ENCODE assay signal across 9 mouse cellular contexts in the genomic region with DNA sequence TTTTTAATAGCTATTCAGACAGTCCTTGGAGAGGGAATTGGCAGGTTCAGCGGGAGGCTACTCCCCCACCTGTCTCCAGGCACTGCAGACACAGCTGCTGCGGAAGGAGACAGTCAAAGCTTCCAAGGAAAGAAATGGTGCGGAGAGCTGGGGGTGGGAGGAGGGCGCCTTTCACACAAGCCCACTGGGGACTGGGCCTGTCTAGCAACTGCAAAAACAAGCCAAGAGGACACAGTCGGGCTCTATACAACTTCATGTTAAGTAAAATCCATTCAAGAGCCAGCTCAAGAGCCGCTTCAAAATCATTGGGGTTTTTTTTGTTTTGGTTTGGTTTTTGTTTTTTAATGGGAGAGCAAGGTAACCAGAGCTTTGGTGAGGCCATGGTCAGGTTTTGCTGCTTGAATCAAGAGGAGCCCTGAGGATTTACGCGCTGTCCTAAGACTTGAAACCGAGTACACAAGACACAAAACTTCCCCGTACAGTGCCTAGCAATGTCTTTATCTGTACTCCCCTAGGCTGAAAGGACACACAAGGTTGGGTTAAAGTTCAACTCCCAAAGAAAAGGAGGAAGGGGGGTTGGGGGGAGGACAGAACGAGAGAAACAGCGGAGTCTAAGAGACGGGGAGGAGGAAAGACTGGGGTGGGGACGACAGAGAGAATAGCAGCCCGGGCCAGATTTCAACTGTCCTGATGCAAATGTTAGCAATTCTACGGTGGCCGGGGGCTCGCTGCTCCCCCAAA.
DNase-seq lines count a peak whose midpoint lies in the region; ATAC-seq and TF ChIP-seq lines count a peak whose summit lies in the region.
"Had no signal": no experiment of that assay in that cellular context is flagged by ENCODE, and none has a peak within 500 bp of the region (broad histone marks: within the 10 kb centered on the region; RNA-seq: fewer than 3 reads in every experiment).

No protein-coding gene starts in this region.

- H3K4me3 ChIP-seq in embryonic facial prominence, embryonic 14.5 days (ENCODE audit: low read depth, low read length) = peak overlapping the region; percentile 36
- peak overlapping the region; percentile 28 for H3K4me3 ChIP-seq in liver, adult 2 months (ENCODE audit: insufficient read depth, low read depth, low read length)
- peak overlapping the region; percentile 41 for H3K4me3 ChIP-seq in midbrain, embryonic 16.5 days (ENCODE audit: low read depth, low read length)
- H3K4me3 ChIP-seq in testis, adult 2 months (ENCODE audit: control insufficient read depth, low read depth, low read length) = peak overlapping the region; percentile 52

- no peak for TF ChIP-seq CTCF in liver, adult 2 months (IDR thresholded peaks at IDR 0.05; ENCODE audit: low read depth, low read length)
- TF ChIP-seq CTCF in testis, adult 2 months (IDR thresholded peaks at IDR 0.05; ENCODE audit: control insufficient read depth, insufficient read depth, insufficient replicate concordance, low read depth, low read length) = no peak

- peak; percentile 34 for DNase-seq in urinary bladder, postnatal 14 days (ENCODE audit: low spot score)
- no peak for DNase-seq in urinary bladder, postnatal 25 days (ENCODE audit: low spot score)
- peak; percentile 91 for DNase-seq in embryonic facial prominence, embryonic 14.5 days (ENCODE audit: low spot score)
- peak; percentile 60 to 73 for DNase-seq in heart, adult 9 months (ENCODE audit: low spot score in 2 of 2)
- peak; percentile 56 for DNase-seq in kidney, adult 18-20 months
- peak; percentile 58 for DNase-seq in liver, adult 2 months (ENCODE audit: extremely low read depth, low read depth, low spot score)

- H3K27ac ChIP-seq in embryonic facial prominence, embryonic 14.5 days (replicated peaks; ENCODE audit: low read depth, low read length) = peak overlapping the region; percentile 86
- 0 out of 2 replicates have a peak overlapping the region, but pooled peaks have one; percentile 8 for H3K27ac ChIP-seq in liver, adult 2 months (replicated peaks; ENCODE audit: insufficient read depth, low read depth, low read length)
- H3K27ac ChIP-seq in midbrain, embryonic 16.5 days (ENCODE audit: low read length) = peak overlapping the region; percentile 80
- 0 out of 2 replicates have a peak overlapping the region, but pooled peaks have one; percentile 43 for H3K27ac ChIP-seq in testis, adult 2 months (ENCODE audit: control insufficient read depth, insufficient read depth, low read depth, low read length)

- H3K9me3 ChIP-seq in embryonic facial prominence, embryonic 14.5 days (ENCODE audit: control insufficient read depth, low read length) = no peaks in the 10 kb centered on the region
- peaks cover 3% of the 10 kb centered on the region; the same call in 1 of the 2 replicates for H3K9me3 ChIP-seq in midbrain, embryonic 16.5 days (replicated peaks; ENCODE audit: control insufficient read depth, low read length, poor library complexity, severe bottlenecking)

- no peak for TF ChIP-seq POLR2A in liver, adult 2 months (IDR thresholded peaks at IDR 0.05; ENCODE audit: extremely low read depth, insufficient read depth, low read length)
- TF ChIP-seq POLR2A in testis, adult 2 months (IDR thresholded peaks at IDR 0.05; ENCODE audit: control insufficient read depth, low read depth, low read length) = no peak

- peaks cover 20% of the 10 kb centered on the region for H3K4me1 ChIP-seq in embryonic facial prominence, embryonic 14.5 days (ENCODE audit: control insufficient read depth, insufficient read depth, low read length)
- 0 out of 2 replicates have a peak, but pooled peaks cover 2% of the 10 kb centered on the region for H3K4me1 ChIP-seq in liver, adult 2 months (ENCODE audit: control insufficient read depth, insufficient read depth, low read length)
- peaks cover 7% of the 10 kb centered on the region; the same call in 1 of the 2 replicates for H3K4me1 ChIP-seq in midbrain, embryonic 16.5 days (ENCODE audit: control insufficient read depth, insufficient read depth, low read length)
- H3K4me1 ChIP-seq in testis, adult 2 months (ENCODE audit: control insufficient read depth, insufficient read depth, low read length) = peaks cover 4% of the 10 kb centered on the region

- ATAC-seq in embryonic facial prominence, embryonic 14.5 days (ENCODE audit: low read depth) = peak; percentile 71
- peak; percentile 81 for ATAC-seq in midbrain, embryonic 16.5 days

- H3K36me3 ChIP-seq in embryonic facial prominence, embryonic 14.5 days (ENCODE audit: control insufficient read depth, insufficient read depth, low read length) = no peaks in the 10 kb centered on the region
- H3K36me3 ChIP-seq in liver, adult 2 months (ENCODE audit: control insufficient read depth, insufficient read depth, low read length) = no peaks in the 10 kb centered on the region
- H3K36me3 ChIP-seq in midbrain, embryonic 16.5 days (ENCODE audit: control insufficient read depth, insufficient read depth, low read length) = no peaks in the 10 kb centered on the region
- H3K36me3 ChIP-seq in testis, adult 2 months (ENCODE audit: control insufficient read depth, insufficient read depth, low read length) = no peaks in the 10 kb centered on the region
- H3K36me3 ChIP-seq: G1E had no signal

- H3K9ac ChIP-seq in embryonic facial prominence, embryonic 14.5 days (ENCODE audit: low read depth, low read length) = peak overlapping the region; percentile 62
- H3K9ac ChIP-seq in liver, adult 2 months (ENCODE audit: low read depth, low read length) = peak overlapping the region; percentile 46
- H3K9ac ChIP-seq in midbrain, embryonic 16.5 days (ENCODE audit: low read depth, low read length) = peak overlapping the region; percentile 59

- H3K79me2 ChIP-seq in liver, adult 2 months (ENCODE audit: control insufficient read depth, insufficient read depth, low read length) = no peaks in the 10 kb centered on the region

- WGBS in embryonic facial prominence, embryonic 14.5 days = 6% methylated on average over 18 of the region's 18 CpGs
- WGBS in liver, adult 2 months = 9% methylated on average over 18 of the region's 18 CpGs
- under 1% methylated on average over 18 of the region's 18 CpGs for WGBS in midbrain, embryonic 16.5 days

- peak overlapping the region; percentile 65 for H3K4me2 ChIP-seq in embryonic facial prominence, embryonic 14.5 days (ENCODE audit: low read depth, low read length)
- peak overlapping the region; percentile 65 for H3K4me2 ChIP-seq in midbrain, embryonic 16.5 days (ENCODE audit: low read length)

- no peaks in the 10 kb centered on the region for H3K27me3 ChIP-seq in embryonic facial prominence, embryonic 14.5 days (replicated peaks; ENCODE audit: control insufficient read depth, insufficient read depth, low read length)
- H3K27me3 ChIP-seq in liver, adult 2 months (ENCODE audit: control insufficient read depth, insufficient read depth, low read length) = no peaks in the 10 kb centered on the region
- no peaks in the 10 kb centered on the region for H3K27me3 ChIP-seq in midbrain, embryonic 16.5 days (ENCODE audit: control insufficient read depth, insufficient read depth, low read depth, low read length)
- no peaks in the 10 kb centered on the region for H3K27me3 ChIP-seq in testis, adult 2 months (ENCODE audit: control insufficient read depth, insufficient read depth, low read length)

Comparison
In these comparisons a context has a peak if more than half of its experiments do, and no peak if none do; other contexts are left out.
1. H3K27ac ChIP-seq: peak in every context shown above with its lines; median percentile 86 in embryonic facial prominence, embryonic 14.5 days; 80 in midbrain, embryonic 16.5 days; 43 in testis, adult 2 months; 8 in liver, adult 2 months.